Mouse (Mus musculus): Measurements from ENCODE around the gene Syap1. TPM values are rescaled to one million over a fixed set of nuclear protein-coding genes. Genes with fewer than 3 reads are reported as not detected.
"Not testable (repeated sequence)": the region's sequence is repeated elsewhere in the genome, so short reads cannot be mapped to it uniquely, and the experiment has no call there.

The Syap1 gene
- polyA plus RNA-seq, 1 experiment from 2014 or later: 45.0 TPM

DNA sequence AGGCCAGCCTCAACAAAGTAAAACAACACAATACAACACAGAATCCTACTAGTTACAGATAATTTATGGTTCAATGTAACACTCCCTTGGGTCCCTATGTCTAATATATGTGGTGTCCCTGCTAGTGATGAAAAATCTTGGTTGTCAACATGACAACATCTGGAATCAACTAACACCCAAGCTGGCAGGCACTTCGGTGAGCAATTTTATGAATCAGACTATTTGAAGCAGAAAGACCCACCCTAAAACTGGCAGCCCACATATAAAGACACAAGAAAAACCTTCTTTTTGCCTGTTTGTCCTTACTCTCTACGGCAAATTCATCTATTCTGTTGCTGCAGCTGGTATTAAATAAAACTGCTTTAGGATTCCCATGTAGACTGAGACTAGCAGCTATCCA, 14.5 kb downstream of the Syap1 start:
- ATAC-seq (ENCODE audit: insufficient number of reproducible peaks, insufficient read depth, low FRiP score, low TSS enrichment, low read depth): no peak
- Histone ChIP-seq H3K27ac (no peak overlapping the region), H3K4me3 (no peak overlapping the region), H3K9ac (no peak overlapping the region), H3K27me3 (peaks cover 4% of the 10 kb centered on the region; the same call in 1 of the 2 replicates), H3K4me1 (no peaks in the 10 kb centered on the region), H3K9me3 (no peaks in the 10 kb centered on the region), H3K4me2 (no peak overlapping the region), H3K36me3 (peaks cover 41% of the 10 kb centered on the region)
- 69% methylated on average over 2 of the region's 2 CpGs for WGBS

GRCm38 (mm10) chrX:162871734-162872517, 16.3 kb downstream of the Syap1 start:
- Histone ChIP-seq H3K9me3 (no peaks in the 10 kb centered on the region), H3K4me2 (no peak overlapping the region), H3K27ac (no peak overlapping the region), H3K4me1 (no peaks in the 10 kb centered on the region), H3K36me3 (peaks cover 35% of the 10 kb centered on the region), H3K27me3 (peaks cover 4% of the 10 kb centered on the region; the same call in 1 of the 2 replicates), H3K4me3 (no peak overlapping the region), H3K9ac (no peak overlapping the region)
- ATAC-seq (ENCODE audit: insufficient number of reproducible peaks, insufficient read depth, low FRiP score, low TSS enrichment, low read depth): no peak
- 35% methylated on average over 4 of the region's 4 CpGs for WGBS

- H3K4me3 ChIP-seq: no peak overlapping the region
- H3K36me3 ChIP-seq: peaks cover 25% of the 10 kb centered on the region
- peak overlapping the region; percentile 22; the same call in 1 of the 2 replicates for H3K27ac ChIP-seq
- no peaks in the 10 kb centered on the region for H3K9me3 ChIP-seq
- 63% methylated on average over 3 of the region's 3 CpGs for WGBS
- ATAC-seq (ENCODE audit: insufficient number of reproducible peaks, insufficient read depth, low FRiP score, low TSS enrichment, low read depth): no peak
- no peak overlapping the region for H3K4me2 ChIP-seq
- peaks cover 4% of the 10 kb centered on the region; the same call in 1 of the 2 replicates for H3K27me3 ChIP-seq
- H3K4me1 ChIP-seq: no peaks in the 10 kb centered on the region
- H3K9ac ChIP-seq: no peak overlapping the region
Measured at GRCm38 (mm10) chrX:162868294-162868965, 19.8 kb downstream of the Syap1 start.

- Histone ChIP-seq H3K9me3 (no peaks in the 10 kb centered on the region), H3K27ac (no peak overlapping the region), H3K27me3 (no peaks in the 10 kb centered on the region), H3K36me3 (no peaks in the 10 kb centered on the region), H3K9ac (no peak overlapping the region), H3K4me2 (no peak overlapping the region), H3K4me3 (no peak overlapping the region), H3K4me1 (no peaks in the 10 kb centered on the region)
- WGBS: 79% methylated on average over 1 of the region's 1 CpGs
- no peak for ATAC-seq (ENCODE audit: insufficient number of reproducible peaks, insufficient read depth, low FRiP score, low TSS enrichment, low read depth)
Measured at GRCm38 (mm10) chrX:162848682-162849081, 39.6 kb downstream of the Syap1 start.

GRCm38 (mm10) chrX:162845531-162845930, 42.7 kb downstream of the Syap1 start:
- 81% methylated on average over 3 of the region's 3 CpGs for WGBS
- ATAC-seq (ENCODE audit: insufficient number of reproducible peaks, insufficient read depth, low FRiP score, low TSS enrichment, low read depth): no peak
- no peaks in the 10 kb centered on the region for H3K36me3 ChIP-seq
- no peak overlapping the region for H3K27ac ChIP-seq
- H3K27me3 ChIP-seq: no peaks in the 10 kb centered on the region
- no peak overlapping the region for H3K4me3 ChIP-seq
- H3K4me2 ChIP-seq: no peak overlapping the region
- H3K4me1 ChIP-seq: no peaks in the 10 kb centered on the region
- H3K9ac ChIP-seq: no peak overlapping the region
- H3K9me3 ChIP-seq: no peaks in the 10 kb centered on the region

GRCm38 (mm10) chrX:162844447-162845100, 43.7 kb downstream of the Syap1 start:
- Histone ChIP-seq H3K4me1 (no peaks in the 10 kb centered on the region), H3K36me3 (no peaks in the 10 kb centered on the region), H3K4me2 (no peak overlapping the region), H3K4me3 (no peak overlapping the region), H3K27ac (no peak overlapping the region), H3K9me3 (no peaks in the 10 kb centered on the region), H3K9ac (no peak overlapping the region), H3K27me3 (no peaks in the 10 kb centered on the region)
- 75% methylated on average over 8 of the region's 8 CpGs for WGBS
- ATAC-seq (ENCODE audit: insufficient number of reproducible peaks, insufficient read depth, low FRiP score, low TSS enrichment, low read depth): no peak

DNA sequence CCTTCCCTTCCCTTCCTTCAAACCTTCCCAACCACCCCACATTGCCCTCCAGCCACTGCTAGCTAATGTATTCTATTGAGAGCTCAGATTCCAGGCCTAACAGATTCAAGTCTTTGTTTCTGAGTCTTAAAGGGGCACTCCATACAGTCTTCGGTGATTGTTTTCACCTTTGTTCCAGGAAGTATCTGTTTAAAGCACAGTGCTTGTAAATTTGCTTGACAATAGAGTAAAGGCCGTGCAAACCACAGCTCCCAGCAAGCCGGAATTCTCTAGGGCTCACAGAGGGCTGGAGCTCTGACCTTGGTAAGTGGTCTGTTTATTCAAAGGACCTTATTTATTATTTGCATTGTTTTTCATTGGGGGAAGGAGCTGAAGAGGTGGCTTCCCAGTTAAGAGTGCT, 56.1 kb downstream of the Syap1 start:
- Histone ChIP-seq H3K36me3 (no peaks in the 10 kb centered on the region), H3K4me3 (no peak overlapping the region), H3K9ac (no peak overlapping the region), H3K9me3 (no peaks in the 10 kb centered on the region), H3K4me1 (no peaks in the 10 kb centered on the region), H3K27ac (no peak overlapping the region), H3K27me3 (peaks cover 3% of the 10 kb centered on the region; the same call in 1 of the 2 replicates), H3K4me2 (no peak overlapping the region)
- WGBS: 53% methylated on average over 3 of the region's 3 CpGs
- ATAC-seq (ENCODE audit: insufficient number of reproducible peaks, insufficient read depth, low FRiP score, low TSS enrichment, low read depth): no peak

- 40% methylated on average over 1 of the region's 1 CpGs for WGBS
- no peak overlapping the region for H3K4me3 ChIP-seq
- peaks cover 3% of the 10 kb centered on the region; the same call in 1 of the 2 replicates for H3K27me3 ChIP-seq
- H3K4me1 ChIP-seq: no peaks in the 10 kb centered on the region
- ATAC-seq (ENCODE audit: insufficient number of reproducible peaks, insufficient read depth, low FRiP score, low TSS enrichment, low read depth): no peak
- no peaks in the 10 kb centered on the region for H3K36me3 ChIP-seq
- H3K4me2 ChIP-seq: no peak overlapping the region
- H3K9me3 ChIP-seq: no peaks in the 10 kb centered on the region
- H3K27ac ChIP-seq: no peak overlapping the region
- no peak overlapping the region for H3K9ac ChIP-seq
Measured at GRCm38 (mm10) chrX:162831542-162831941, 56.7 kb downstream of the Syap1 start.

GRCm38 (mm10) chrX:162831036-162831435, 57.2 kb downstream of the Syap1 start:
- no peak for ATAC-seq (ENCODE audit: insufficient number of reproducible peaks, insufficient read depth, low FRiP score, low TSS enrichment, low read depth)
- 28% methylated on average over 1 of the region's 1 CpGs for WGBS
- Histone ChIP-seq H3K4me1 (no peaks in the 10 kb centered on the region), H3K9me3 (no peaks in the 10 kb centered on the region), H3K36me3 (no peaks in the 10 kb centered on the region), H3K4me3 (no peak overlapping the region), H3K4me2 (no peak overlapping the region), H3K27ac (no peak overlapping the region), H3K27me3 (peaks cover 3% of the 10 kb centered on the region; the same call in 1 of the 2 replicates), H3K9ac (no peak overlapping the region)

GRCm38 (mm10) chrX:162830313-162830712, 57.9 kb downstream of the Syap1 start:
- 64% methylated on average over 2 of the region's 2 CpGs for WGBS

GRCm38 (mm10) chrX:162829741-162830140, 58.5 kb downstream of the Syap1 start:
- peaks cover 3% of the 10 kb centered on the region; the same call in 1 of the 2 replicates for H3K27me3 ChIP-seq
- peak overlapping the region; percentile 55 for H3K4me3 ChIP-seq
- H3K36me3 ChIP-seq: no peaks in the 10 kb centered on the region
- no peaks in the 10 kb centered on the region for H3K9me3 ChIP-seq
- H3K9ac ChIP-seq: no peak overlapping the region
- H3K27ac ChIP-seq: no peak overlapping the region
- WGBS: 40% methylated on average over 5 of the region's 5 CpGs
- peak overlapping the region; percentile 45 for H3K4me2 ChIP-seq
- ATAC-seq (ENCODE audit: insufficient number of reproducible peaks, insufficient read depth, low FRiP score, low TSS enrichment, low read depth): no peak
- H3K4me1 ChIP-seq: no peaks in the 10 kb centered on the region

More at GRCm38 (mm10) chrX:162830313-162830712, 57.9 kb downstream of the Syap1 start:
- not testable (repeated sequence) for ATAC-seq (ENCODE audit: insufficient number of reproducible peaks, insufficient read depth, low FRiP score, low TSS enrichment, low read depth); H3K36me3 ChIP-seq; H3K27me3 ChIP-seq; H3K4me3 ChIP-seq; H3K27ac ChIP-seq; H3K4me2 ChIP-seq; H3K9me3 ChIP-seq; H3K9ac ChIP-seq; H3K4me1 ChIP-seq

Measured in embryonic facial prominence, embryonic 13.5 days (tissue).